Mouse (Mus musculus) liver, adult 2 months (tissue): Measurements from ENCODE around the gene Krt82. TPM values are rescaled to one million over a fixed set of nuclear protein-coding genes. Genes with fewer than 3 reads are reported as not detected.

Experiments used
- DNase-seq: peaks from one replicate; pipeline ENCODE4 v3.0.0-alpha.2; 2011; ENCODE audit warnings: low read depth, low spot score; ENCODE audit errors: extremely low read depth
- H3K27ac ChIP-seq: fragments of 200-500 bp; replicated peaks from 2 replicates; pipeline ENCODE4 v1.5.1; 2012; ENCODE audit warnings: low read depth, mild to moderate bottlenecking, control low read depth, inconsistent platforms, low read length; ENCODE audit not compliant: insufficient read depth
- H3K27me3 ChIP-seq: fragments of 200-500 bp; 2 replicates; pipeline ENCODE4 v1.6.1; 2012; ENCODE audit warnings: mild to moderate bottlenecking, moderate library complexity, low read length, inconsistent platforms; ENCODE audit not compliant: control insufficient read depth, insufficient read depth
- H3K36me3 ChIP-seq: fragments of 200-500 bp; 2 replicates; pipeline ENCODE4 v1.6.1; 2012; ENCODE audit warnings: low read length, inconsistent platforms; ENCODE audit not compliant: control insufficient read depth, insufficient read depth
- H3K4me1 ChIP-seq: fragments of 200-500 bp; 2 replicates; pipeline ENCODE4 v1.6.1; 2011; ENCODE audit warnings: low read length; ENCODE audit not compliant: control insufficient read depth, insufficient read depth
- H3K4me3 ChIP-seq: fragments of 200-500 bp; 2 replicates; pipeline ENCODE4 v1.5.1; 2011; ENCODE audit warnings: low read depth, mild to moderate bottlenecking, control low read depth, low read length, moderate library complexity; ENCODE audit not compliant: insufficient read depth
- H3K79me2 ChIP-seq: fragments of 200-500 bp; 2 replicates; pipeline ENCODE4 v1.6.1; 2012; ENCODE audit warnings: inconsistent platforms, mild to moderate bottlenecking, low read length, moderate library complexity; ENCODE audit not compliant: control insufficient read depth, insufficient read depth
- H3K9ac ChIP-seq: fragments of 200-500 bp; 2 replicates; pipeline ENCODE4 v1.6.1; 2012; ENCODE audit warnings: low read depth, mild to moderate bottlenecking, control low read depth, inconsistent platforms, low read length
- CTCF ChIP-seq: fragments of 200-500 bp; IDR thresholded peaks from 2 replicates; pipeline ENCODE4 v1.5.1; 2011; ENCODE audit warnings: low read depth, low read length, control low read depth
- POLR2A ChIP-seq: fragments of 200-500 bp; IDR thresholded peaks from 2 replicates; pipeline ENCODE4 v1.6.1; 2011; ENCODE audit warnings: low read length, control low read depth; ENCODE audit not compliant: insufficient read depth; ENCODE audit errors: extremely low read depth
- WGBS: fragments of 180-500 bp; shearing (Covaris S2); methylation state at CpG from one replicate; pipeline ENCODE4 v1.1.7; 2018; 5-methylcytosine and 5-hydroxymethylcytosine counted together
- polyA plus RNA-seq: library from polyadenylated mRNA; depleted of rRNA; stranded (reverse); fragments of >200 nt; gene quantifications from 2 replicates; pipeline ENCODE4 v1.2.3, GENCODE M21; 2012; rRNA removed
- total RNA-seq: library from RNA; depleted of rRNA; stranded (reverse); fragments of >200 nt; gene quantifications from 2 replicates; pipeline ENCODE4 v1.2.3, GENCODE M21; 2014; rRNA removed

The Krt82 gene
- total RNA-seq (not detected in 2 replicates), polyA plus RNA-seq (not detected in 2 replicates)

- Histone ChIP-seq H3K4me3 (no peak within 1 kb of the TSS), H3K27ac (no peak within 1 kb of the TSS), H3K79me2 (no peaks in the 10 kb centered on the region), H3K27me3 (no peaks in the 10 kb centered on the region), H3K4me1 (no peaks in the 10 kb centered on the region), H3K9ac (no peak within 1 kb of the TSS), H3K36me3 (no peaks in the 10 kb centered on the region)
- 86% methylated on average over 7 of the region's 7 CpGs for whole genome bisulfite sequencing
- no peak for TF ChIP-seq CTCF
- no peak for TF ChIP-seq POLR2A
- no peak for DNase-seq
Measured at GRCm38 (mm10) chr15:101550567-101550966, at the start of gene Krt82. TSS of gene Krt82 (minus strand) at chr15:101550667.

- Histone ChIP-seq H3K4me1 (no peaks in the 10 kb centered on the region), H3K27ac (no peak overlapping the region), H3K79me2 (no peaks in the 10 kb centered on the region), H3K9ac (no peak overlapping the region), H3K27me3 (no peaks in the 10 kb centered on the region; the same call in 1 of the 2 replicates), H3K4me3 (no peak overlapping the region), H3K36me3 (no peaks in the 10 kb centered on the region)
- no peak for DNase-seq
- WGBS: 62% methylated on average over 6 of the region's 6 CpGs
- no peak for TF ChIP-seq CTCF
- no peak for TF ChIP-seq POLR2A
Measured at GRCm38 (mm10) chr15:101599123-101599522, 48.7 kb upstream of the Krt82 start.

GRCm38 (mm10) chr15:101588216-101588615, 37.7 kb upstream of the Krt82 start:
- Histone ChIP-seq H3K4me1 (no peaks in the 10 kb centered on the region), H3K27ac (no peak overlapping the region), H3K27me3 (no peaks in the 10 kb centered on the region), H3K4me3 (no peak overlapping the region), H3K79me2 (no peaks in the 10 kb centered on the region), H3K36me3 (no peaks in the 10 kb centered on the region), H3K9ac (no peak overlapping the region)
- TF ChIP-seq CTCF (peak; percentile 33; the same call in 1 of the 2 replicates), POLR2A (no peak)
- 69% methylated on average over 10 of the region's 10 CpGs for WGBS
- DNase-seq: no peak

- Histone ChIP-seq H3K36me3 (no peaks in the 10 kb centered on the region), H3K27ac (no peak overlapping the region), H3K9ac (no peak overlapping the region), H3K27me3 (no peaks in the 10 kb centered on the region), H3K4me1 (no peaks in the 10 kb centered on the region), H3K4me3 (no peak overlapping the region), H3K79me2 (no peaks in the 10 kb centered on the region)
- WGBS: 33% methylated on average over 2 of the region's 2 CpGs
- no peak for DNase-seq
- no peak for TF ChIP-seq POLR2A
- no peak for TF ChIP-seq CTCF
Measured at GRCm38 (mm10) chr15:101584456-101584855, 34.0 kb upstream of the Krt82 start.

- TF ChIP-seq CTCF (no peak), POLR2A (no peak)
- 61% methylated on average over 8 of the region's 8 CpGs for WGBS
- Histone ChIP-seq H3K79me2 (no peaks in the 10 kb centered on the region), H3K27ac (no peak overlapping the region), H3K9ac (no peak overlapping the region), H3K27me3 (no peaks in the 10 kb centered on the region), H3K4me3 (no peak overlapping the region), H3K4me1 (no peaks in the 10 kb centered on the region), H3K36me3 (no peaks in the 10 kb centered on the region)
- no peak for DNase-seq
Measured at GRCm38 (mm10) chr15:101583211-101583965, 32.9 kb upstream of the Krt82 start.

- Histone ChIP-seq H3K9ac (no peak overlapping the region), H3K36me3 (no peaks in the 10 kb centered on the region)
- 63% methylated on average over 3 of the region's 3 CpGs for WGBS
Measured at GRCm38 (mm10) chr15:101581701-101582100, 31.2 kb upstream of the Krt82 start.

More at GRCm38 (mm10) chr15:101581701-101582100, 31.2 kb upstream of the Krt82 start:
- H3K27me3 ChIP-seq: no peaks in the 10 kb centered on the region
- H3K79me2 ChIP-seq: no peaks in the 10 kb centered on the region
- H3K4me3 ChIP-seq: no peak overlapping the region
- TF ChIP-seq CTCF: no peak
- TF ChIP-seq POLR2A: no peak
- no peak for DNase-seq
- H3K27ac ChIP-seq: no peak overlapping the region
- no peaks in the 10 kb centered on the region for H3K4me1 ChIP-seq
